Comparison of ENCODE assay signal across 9 mouse cellular contexts in genomic region chr5:137610056-137610455, GRCm38 (mm10). TPM values are rescaled to one million over a fixed set of nuclear protein-coding genes. Genes with fewer than 3 reads are reported as not detected.
DNase-seq lines count a peak whose midpoint lies in the region; ATAC-seq and TF ChIP-seq lines count a peak whose summit lies in the region.
"Had no signal": no experiment of that assay in that cellular context is flagged by ENCODE, and none has a peak within 500 bp of the region (broad histone marks: within the 10 kb centered on the region; RNA-seq: fewer than 3 reads in every experiment).

No protein-coding gene starts in this region.

- no peak for TF ChIP-seq CTCF in bone marrow, adult 2 months (IDR thresholded peaks at IDR 0.05; ENCODE audit: control insufficient read depth, insufficient read depth, low read length)

- peaks cover 63% of the 10 kb centered on the region for H3K4me1 ChIP-seq in hindbrain, embryonic 10.5 days (replicated peaks)
- H3K4me1 ChIP-seq in hindbrain, embryonic 16.5 days (ENCODE audit: control insufficient read depth, insufficient read depth, low read depth, low read length), result peaks cover 6% of the 10 kb centered on the region
- peaks cover 2% of the 10 kb centered on the region; the same call in 1 of the 2 replicates for H3K4me1 ChIP-seq in bone marrow, adult 2 months (ENCODE audit: control insufficient read depth, insufficient read depth, low read length)
- peaks cover 63% of the 10 kb centered on the region for H3K4me1 ChIP-seq in limb, embryonic 13.5 days

- H3K36me3 ChIP-seq in hindbrain, embryonic 10.5 days, result peaks cover 16% of the 10 kb centered on the region
- no peaks in the 10 kb centered on the region for H3K36me3 ChIP-seq in hindbrain, embryonic 16.5 days (ENCODE audit: control insufficient read depth, insufficient read depth, low read length)
- peaks cover 29% of the 10 kb centered on the region for H3K36me3 ChIP-seq in limb, embryonic 13.5 days

- peaks cover 39% of the 10 kb centered on the region for H3K27me3 ChIP-seq in hindbrain, embryonic 10.5 days (ENCODE audit: insufficient read depth, poor library complexity, severe bottlenecking)
- no peaks in the 10 kb centered on the region for H3K27me3 ChIP-seq in hindbrain, embryonic 16.5 days (replicated peaks; ENCODE audit: control insufficient read depth, insufficient read depth, low read length)
- no peaks in the 10 kb centered on the region for H3K27me3 ChIP-seq in limb, embryonic 13.5 days

- H3K9me3 ChIP-seq in hindbrain, embryonic 10.5 days, result no peaks in the 10 kb centered on the region
- no peaks in the 10 kb centered on the region for H3K9me3 ChIP-seq in hindbrain, embryonic 16.5 days (ENCODE audit: control insufficient read depth, low read length)
- H3K9me3 ChIP-seq in limb, embryonic 13.5 days, result no peaks in the 10 kb centered on the region

- no peak overlapping the region for H3K9ac ChIP-seq in hindbrain, embryonic 16.5 days (ENCODE audit: low read depth, low read length)
- H3K9ac ChIP-seq in limb, embryonic 13.5 days, result peak overlapping the region; percentile 67

- no peak for DNase-seq in hindbrain, embryonic 10.5 days (ENCODE audit: low spot score)
- peak; percentile 56 for DNase-seq in 3T3-L1 (ENCODE audit: low read depth, low spot score)
- DNase-seq in layer of hippocampus, postnatal 10 days (ENCODE audit: low spot score in 2 of 2), result no peak

- no peak overlapping the region for H3K4me2 ChIP-seq in hindbrain, embryonic 16.5 days (ENCODE audit: low read length)
- peak overlapping the region; percentile 76 for H3K4me2 ChIP-seq in limb, embryonic 13.5 days (replicated peaks)

- peak overlapping the region; percentile 86 for H3K27ac ChIP-seq in hindbrain, embryonic 10.5 days
- H3K27ac ChIP-seq in hindbrain, embryonic 16.5 days (ENCODE audit: low read depth, low read length), result no peak overlapping the region
- H3K27ac ChIP-seq in bone marrow, adult 2 months (ENCODE audit: control insufficient read depth, insufficient read depth, low read depth, low read length, poor library complexity), result peak overlapping the region; percentile 15; the same call in 1 of the 2 replicates
- H3K27ac ChIP-seq in limb, embryonic 13.5 days, result peak overlapping the region; percentile 99

- H3K4me3 ChIP-seq in hindbrain, embryonic 10.5 days, result peak overlapping the region; percentile 30
- H3K4me3 ChIP-seq in hindbrain, embryonic 16.5 days (ENCODE audit: low read length), result no peak overlapping the region
- no peak overlapping the region for H3K4me3 ChIP-seq in bone marrow, adult 2 months (replicated peaks; ENCODE audit: control insufficient read depth, low read depth, low read length)
- peak overlapping the region; percentile 48 for H3K4me3 ChIP-seq in limb, embryonic 13.5 days

- no peak for TF ChIP-seq POLR2A in bone marrow, adult 2 months (IDR thresholded peaks at IDR 0.05; ENCODE audit: borderline replicate concordance, control insufficient read depth, low read depth, low read length)

- no peak for ATAC-seq in hindbrain, embryonic 16.5 days
- no peak for ATAC-seq in limb, embryonic 13.5 days (ENCODE audit: low FRiP score, low read depth)
- ATAC-seq in activated CD4-positive, CD25-positive, alpha-beta regulatory T cell, adult 4 months, result no peak
- no peak for ATAC-seq in megakaryocyte, adult 5-6 weeks (ENCODE audit: poor library complexity, severe bottlenecking)

- WGBS in hindbrain, embryonic 10.5 days, result 58% methylated on average over 4 of the region's 4 CpGs
- 74% methylated on average over 4 of the region's 4 CpGs for WGBS in hindbrain, embryonic 16.5 days
- WGBS in bone marrow, adult 2 months, result 81% methylated on average over 4 of the region's 4 CpGs
- WGBS in limb, embryonic 13.5 days, result 33% methylated on average over 4 of the region's 4 CpGs

RNA-seq across cellular contexts. Expression of gene Pcolce, which starts 3.5 kb away (rescaled TPM):
- 72.2 and 95.5 TPM in 2 replicates for polyA plus RNA-seq in hindbrain, embryonic 10.5 days (2016; fragmentation: Nextera tagmentation; extraction: Ambion mirVana)
- 23.3 and 25.7 TPM in 2 replicates for polyA plus RNA-seq in hindbrain, embryonic 16.5 days (2015; fragmentation: Nextera tagmentation; extraction: Ambion mirVana)
- polyA plus RNA-seq in bone marrow, adult 2 months (2011; ENCODE audit: insufficient read depth, insufficient read length, low replicate concordance, missing spikeins), result 17.2 and 23.4 TPM in 2 replicates
- 152 and 157 TPM in 2 replicates for polyA plus RNA-seq in limb, embryonic 13.5 days (2015; fragmentation: Nextera tagmentation; extraction: Ambion mirVana)
- under 1 TPM in 1 of 2 experiments, not detected in 1; 0.53 TPM for polyA plus RNA-seq in activated CD4-positive, CD25-positive, alpha-beta regulatory T cell, adult 4 months (2017; shearing (Covaris generic))
- 10 to 100 TPM; 10.7 to 12.0 TPM for total RNA-seq in layer of hippocampus, postnatal 10 days (2021)
- total RNA-seq in megakaryocyte, adult 5-6 weeks (2015), result 0.40 and 1.0 TPM in 2 replicates
- 0.51 TPM in 1 of 2 replicates, not detected in the other for total RNA-seq in megakaryocyte, adult 5-6 weeks (2017)
- total RNA-seq: hematopoietic stem cell, adult 5-6 weeks had no signal

RNA-seq across cellular contexts. Expression of gene Mospd3, which starts 9.2 kb away (rescaled TPM):
- polyA plus RNA-seq in hindbrain, embryonic 10.5 days (2016; fragmentation: Nextera tagmentation; extraction: Ambion mirVana), result 15.2 and 27.5 TPM in 2 replicates
- 60.0 and 63.4 TPM in 2 replicates for polyA plus RNA-seq in hindbrain, embryonic 16.5 days (2015; fragmentation: Nextera tagmentation; extraction: Ambion mirVana)
- polyA plus RNA-seq in bone marrow, adult 2 months (2011; ENCODE audit: insufficient read depth, insufficient read length, low replicate concordance, missing spikeins), result 25.4 and 29.1 TPM in 2 replicates
- 27.9 and 28.7 TPM in 2 replicates for polyA plus RNA-seq in limb, embryonic 13.5 days (2015; fragmentation: Nextera tagmentation; extraction: Ambion mirVana)
- 10 to 100 TPM; 33.2 to 38.8 TPM for polyA plus RNA-seq in activated CD4-positive, CD25-positive, alpha-beta regulatory T cell, adult 4 months (2017; shearing (Covaris generic))
- total RNA-seq in layer of hippocampus, postnatal 10 days (2021), result 10 to 100 TPM; 46.1 to 51.8 TPM
- total RNA-seq in megakaryocyte, adult 5-6 weeks (2015), result 60.5 and 64.2 TPM in 2 replicates
- 6.4 and 10.6 TPM in 2 replicates for total RNA-seq in megakaryocyte, adult 5-6 weeks (2017)

RNA-seq across cellular contexts. Expression of gene Fbxo24, which starts 18.7 kb away (rescaled TPM):
- 0.30 TPM in 2 replicates for polyA plus RNA-seq in hindbrain, embryonic 10.5 days (2016; fragmentation: Nextera tagmentation; extraction: Ambion mirVana)
- polyA plus RNA-seq in hindbrain, embryonic 16.5 days (2015; fragmentation: Nextera tagmentation; extraction: Ambion mirVana), result not detected in 2 replicates
- polyA plus RNA-seq in bone marrow, adult 2 months (2011; ENCODE audit: insufficient read depth, insufficient read length, low replicate concordance, missing spikeins), result 0.41 TPM in 1 of 2 replicates, not detected in the other
- polyA plus RNA-seq in limb, embryonic 13.5 days (2015; fragmentation: Nextera tagmentation; extraction: Ambion mirVana), result 0.19 and 0.23 TPM in 2 replicates
- under 1 TPM in 1 of 2 experiments, not detected in 1; 0.33 TPM for polyA plus RNA-seq in activated CD4-positive, CD25-positive, alpha-beta regulatory T cell, adult 4 months (2017; shearing (Covaris generic))
- under 1 TPM; 0.27 to 0.36 TPM for total RNA-seq in layer of hippocampus, postnatal 10 days (2021)
- total RNA-seq in megakaryocyte, adult 5-6 weeks (2015), result 0.18 TPM in 1 of 2 replicates, not detected in the other
- total RNA-seq in megakaryocyte, adult 5-6 weeks (2017), result 0.37 TPM in 1 of 2 replicates, not detected in the other
- total RNA-seq: hematopoietic stem cell, adult 5-6 weeks had no signal

RNA-seq across cellular contexts. Expression of gene Lrch4, which starts 18.9 kb away (rescaled TPM):
- polyA plus RNA-seq in hindbrain, embryonic 10.5 days (2016; fragmentation: Nextera tagmentation; extraction: Ambion mirVana), result 35.3 and 39.7 TPM in 2 replicates
- 14.9 and 21.6 TPM in 2 replicates for polyA plus RNA-seq in hindbrain, embryonic 16.5 days (2015; fragmentation: Nextera tagmentation; extraction: Ambion mirVana)
- 36.1 and 108 TPM in 2 replicates for polyA plus RNA-seq in bone marrow, adult 2 months (2011; ENCODE audit: insufficient read depth, insufficient read length, low replicate concordance, missing spikeins)
- 34.0 and 34.3 TPM in 2 replicates for polyA plus RNA-seq in limb, embryonic 13.5 days (2015; fragmentation: Nextera tagmentation; extraction: Ambion mirVana)
- 10 to 100 TPM; 61.6 to 68.6 TPM for polyA plus RNA-seq in activated CD4-positive, CD25-positive, alpha-beta regulatory T cell, adult 4 months (2017; shearing (Covaris generic))
- 10 to 100 TPM; 13.2 to 20.1 TPM for total RNA-seq in layer of hippocampus, postnatal 10 days (2021)
- total RNA-seq in megakaryocyte, adult 5-6 weeks (2015), result 76.5 and 93.0 TPM in 2 replicates
- 57.1 and 66.7 TPM in 2 replicates for total RNA-seq in megakaryocyte, adult 5-6 weeks (2017)

RNA-seq across cellular contexts. Expression of gene Gm20605, which starts 18.9 kb away (rescaled TPM):
- 14.1 and 14.9 TPM in 2 replicates for polyA plus RNA-seq in hindbrain, embryonic 10.5 days (2016; fragmentation: Nextera tagmentation; extraction: Ambion mirVana)
- 7.4 and 7.6 TPM in 2 replicates for polyA plus RNA-seq in hindbrain, embryonic 16.5 days (2015; fragmentation: Nextera tagmentation; extraction: Ambion mirVana)
- polyA plus RNA-seq in bone marrow, adult 2 months (2011; ENCODE audit: insufficient read depth, insufficient read length, low replicate concordance, missing spikeins), result 24.9 and 41.6 TPM in 2 replicates
- 6.1 and 9.6 TPM in 2 replicates for polyA plus RNA-seq in limb, embryonic 13.5 days (2015; fragmentation: Nextera tagmentation; extraction: Ambion mirVana)
- 10 to 100 TPM in 1 of 2 experiments, 1 to 10 TPM in 1; 8.1 to 10.2 TPM for polyA plus RNA-seq in activated CD4-positive, CD25-positive, alpha-beta regulatory T cell, adult 4 months (2017; shearing (Covaris generic))
- 1 to 10 TPM; 8.7 to 8.9 TPM for total RNA-seq in layer of hippocampus, postnatal 10 days (2021)
- total RNA-seq in megakaryocyte, adult 5-6 weeks (2015), result 8.1 and 10.2 TPM in 2 replicates
- total RNA-seq in megakaryocyte, adult 5-6 weeks (2017), result 5.7 and 18.8 TPM in 2 replicates

Comparison
In these comparisons a context has a peak if more than half of its experiments do, and no peak if none do; other contexts are left out.
1. H3K4me3 ChIP-seq: peak in hindbrain, embryonic 10.5 days (single experiment) and limb, embryonic 13.5 days (single experiment); none in hindbrain, embryonic 16.5 days (single experiment) and bone marrow, adult 2 months (single experiment).
2. RNA of gene Pcolce, which starts 3.5 kb away (polyA plus RNA-seq): 152 to 157 TPM in limb, embryonic 13.5 days, 72.2 to 95.5 TPM in hindbrain, embryonic 10.5 days, 17.2 to 23.4 TPM in bone marrow, adult 2 months and 23.3 to 25.7 TPM in hindbrain, embryonic 16.5 days; 0.53 TPM in activated CD4-positive, CD25-positive, alpha-beta regulatory T cell, adult 4 months; every median in the first group is over 10 times any median in the second.